Comparison of ENCODE assay signal across 8 mouse cellular contexts in genomic region chrX:43430581-43430980, GRCm38 (mm10). TPM values are rescaled to one million over a fixed set of nuclear protein-coding genes. Genes with fewer than 3 reads are reported as not detected.
DNase-seq lines count a peak whose midpoint lies in the region; ATAC-seq and TF ChIP-seq lines count a peak whose summit lies in the region.

No protein-coding gene starts in this region.

- 0 out of 2 replicates have a peak, but pooled peaks have one; percentile 52 for ATAC-seq in kidney, embryonic 15.5 days (replicated peaks; ENCODE audit: low FRiP score)
- ATAC-seq in forebrain, embryonic 15.5 days (replicated peaks) = peak; percentile 64

- no peaks in the 10 kb centered on the region for H3K4me1 ChIP-seq in kidney, embryonic 15.5 days
- H3K4me1 ChIP-seq in cerebellum, adult 2 months (ENCODE audit: control insufficient read depth, insufficient read depth, low read length) = no peaks in the 10 kb centered on the region
- no peaks in the 10 kb centered on the region; the same call in 1 of the 2 replicates for H3K4me1 ChIP-seq in forebrain, embryonic 15.5 days
- H3K4me1 ChIP-seq in midbrain, embryonic 10.5 days = peaks cover 5% of the 10 kb centered on the region; the same call in 1 of the 2 replicates

- H3K36me3 ChIP-seq in kidney, embryonic 15.5 days = no peaks in the 10 kb centered on the region
- H3K36me3 ChIP-seq in forebrain, embryonic 15.5 days = no peaks in the 10 kb centered on the region
- no peaks in the 10 kb centered on the region for H3K36me3 ChIP-seq in midbrain, embryonic 10.5 days

- H3K27me3 ChIP-seq in kidney, embryonic 15.5 days = peaks cover 23% of the 10 kb centered on the region
- no peaks in the 10 kb centered on the region for H3K27me3 ChIP-seq in cerebellum, adult 2 months (ENCODE audit: control insufficient read depth, insufficient read depth, low read length)
- H3K27me3 ChIP-seq in forebrain, embryonic 15.5 days = no peaks in the 10 kb centered on the region
- H3K27me3 ChIP-seq in midbrain, embryonic 10.5 days (ENCODE audit: low read depth, poor library complexity, severe bottlenecking) = peaks cover 36% of the 10 kb centered on the region

- TF ChIP-seq CTCF in cerebellum, adult 2 months (IDR thresholded peaks at IDR 0.05; ENCODE audit: borderline replicate concordance, insufficient read depth, low read depth, low read length) = peak; percentile 30; the same call in 1 of the 2 replicates

- no peak overlapping the region for H3K27ac ChIP-seq in kidney, embryonic 15.5 days
- H3K27ac ChIP-seq in cerebellum, adult 2 months (ENCODE audit: insufficient read depth, low read length) = peak overlapping the region; percentile 32
- peak overlapping the region; percentile 72 for H3K27ac ChIP-seq in forebrain, embryonic 15.5 days (replicated peaks)
- H3K27ac ChIP-seq in midbrain, embryonic 10.5 days (replicated peaks) = no peak overlapping the region

- no peak for TF ChIP-seq POLR2A in cerebellum, adult 2 months (IDR thresholded peaks at IDR 0.05; ENCODE audit: borderline replicate concordance, insufficient read depth, low read length)

- H3K4me2 ChIP-seq in kidney, embryonic 15.5 days = peak overlapping the region; percentile 65
- H3K4me2 ChIP-seq in forebrain, embryonic 15.5 days (replicated peaks) = peak overlapping the region; percentile 67

- no peaks in the 10 kb centered on the region for H3K9me3 ChIP-seq in kidney, embryonic 15.5 days (replicated peaks)
- H3K9me3 ChIP-seq in forebrain, embryonic 15.5 days = no peaks in the 10 kb centered on the region
- H3K9me3 ChIP-seq in midbrain, embryonic 10.5 days (replicated peaks) = no peaks in the 10 kb centered on the region

- DNase-seq in kidney, adult 8-10 months = no peak
- DNase-seq in cerebellum, adult 2 months = peak; percentile 33 to 52
- DNase-seq in midbrain, embryonic 10.5 days (ENCODE audit: low spot score) = peak; percentile 38
- DNase-seq in gastrocnemius, adult 8-10 months (ENCODE audit: low spot score in 2 of 2) = no peak
- no peak for DNase-seq in ovary, postnatal 14 days (ENCODE audit: low spot score)
- no peak for DNase-seq in heart, adult 9 months (ENCODE audit: low spot score in 2 of 2)

- H3K4me3 ChIP-seq in kidney, embryonic 15.5 days (replicated peaks) = peak overlapping the region; percentile 38
- H3K4me3 ChIP-seq in cerebellum, adult 2 months (replicated peaks; ENCODE audit: insufficient read depth, low read depth, low read length) = peak overlapping the region; percentile 63
- peak overlapping the region; percentile 50 for H3K4me3 ChIP-seq in forebrain, embryonic 15.5 days
- peak overlapping the region; percentile 53 for H3K4me3 ChIP-seq in midbrain, embryonic 10.5 days

- no peak overlapping the region for H3K9ac ChIP-seq in kidney, embryonic 15.5 days
- peak overlapping the region; percentile 53 for H3K9ac ChIP-seq in forebrain, embryonic 15.5 days (replicated peaks)

- WGBS in kidney, embryonic 15.5 days = 10% methylated on average over 11 of the region's 11 CpGs
- WGBS in cerebellum, adult 2 months = 6% methylated on average over 11 of the region's 11 CpGs
- 14% methylated on average over 11 of the region's 11 CpGs for WGBS in forebrain, embryonic 15.5 days
- WGBS in midbrain, embryonic 10.5 days = 12% methylated on average over 11 of the region's 11 CpGs

RNA-seq across cellular contexts. Expression of gene Tenm1, which starts 1.7 kb away (rescaled TPM):
- 0.74 and 0.75 TPM in 2 replicates for polyA plus RNA-seq in kidney, embryonic 15.5 days (2015; fragmentation: Nextera tagmentation; extraction: Ambion mirVana)
- polyA plus RNA-seq in cerebellum, adult 2 months (2012; rRNA removed) = 46.4 and 56.4 TPM in 2 replicates
- polyA plus RNA-seq in forebrain, embryonic 15.5 days (2015; fragmentation: Nextera tagmentation; extraction: Ambion mirVana) = 17.4 and 18.5 TPM in 2 replicates
- polyA plus RNA-seq in midbrain, embryonic 10.5 days (2016; fragmentation: Nextera tagmentation; extraction: Ambion mirVana) = 0.64 and 1.8 TPM in 2 replicates
- not detected for total RNA-seq in gastrocnemius, adult 8-10 months (2022)

Comparison
In these comparisons a context has a peak if more than half of its experiments do, and no peak if none do; other contexts are left out.
1. H3K27ac ChIP-seq: peak in cerebellum, adult 2 months (single experiment) and forebrain, embryonic 15.5 days (single experiment); none in kidney, embryonic 15.5 days (single experiment) and midbrain, embryonic 10.5 days (single experiment).
2. DNase-seq: peak in cerebellum, adult 2 months (2 of 2) and midbrain, embryonic 10.5 days (single experiment); none in kidney, adult 8-10 months (0 of 2), gastrocnemius, adult 8-10 months (0 of 2), ovary, postnatal 14 days (single experiment) and heart, adult 9 months (0 of 2).
3. Peak in every context shown above with its lines, with median percentiles within 50 percentile points of each other: H3K4me3 ChIP-seq.